Mouse (Mus musculus) bone marrow, adult 2 months (tissue): ENCODE data around the gene Igfbpl1.

Source experiments
- CTCF ChIP-seq: fragments of 200-500 bp; IDR thresholded peaks from 2 replicates; pipeline ENCODE4 v1.5.1; 2011; ENCODE audit warnings: low read length, control low read depth; ENCODE audit not compliant: control insufficient read depth, insufficient read depth
- POLR2A ChIP-seq: fragments of 200-500 bp; IDR thresholded peaks from 2 replicates; pipeline ENCODE4 v1.6.1; 2011; ENCODE audit warnings: low read depth, mild to moderate bottlenecking, control low read depth, low read length, borderline replicate concordance; ENCODE audit not compliant: control insufficient read depth

- TF ChIP-seq CTCF: no peak
- no peak for TF ChIP-seq POLR2A
Measured at GRCm38 (mm10) chr4:45802900-45803299, 23.8 kb downstream of the Igfbpl1 start.
